Mouse (Mus musculus): ENCODE results near the gene Drg1.
A peak's percentile ranks its signal among the peaks of the same experiment; 100 is the strongest.
"Not testable (repeated sequence)": the region's sequence is repeated elsewhere in the genome, so short reads cannot be mapped to it uniquely, and the experiment has no call there.

The Drg1 gene

GRCm38 (mm10) chr11:3206783-3207182 is 59.4 kb downstream of the Drg1 start:
- DNase-seq = no peak

DNA sequence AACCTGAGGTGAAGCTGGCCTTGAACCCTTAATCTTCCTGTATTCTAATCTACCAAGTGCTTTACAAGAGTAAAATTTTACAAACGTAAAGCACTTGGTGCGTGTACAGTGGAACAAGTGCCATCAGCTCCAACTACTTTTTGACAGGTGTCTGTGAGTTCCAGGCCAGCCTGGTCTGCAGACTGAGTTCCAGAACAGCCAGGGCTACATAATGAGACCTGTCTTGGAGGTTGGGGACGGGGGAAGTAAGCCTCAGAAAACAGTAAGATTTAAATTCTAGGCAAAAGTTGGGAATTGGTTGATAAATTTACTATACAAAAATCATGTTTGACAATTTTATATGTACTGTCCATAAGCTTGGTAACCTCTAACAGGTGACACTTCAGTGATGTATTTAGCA is 61.0 kb downstream of the Drg1 start:
- no peak for DNase-seq

DNA sequence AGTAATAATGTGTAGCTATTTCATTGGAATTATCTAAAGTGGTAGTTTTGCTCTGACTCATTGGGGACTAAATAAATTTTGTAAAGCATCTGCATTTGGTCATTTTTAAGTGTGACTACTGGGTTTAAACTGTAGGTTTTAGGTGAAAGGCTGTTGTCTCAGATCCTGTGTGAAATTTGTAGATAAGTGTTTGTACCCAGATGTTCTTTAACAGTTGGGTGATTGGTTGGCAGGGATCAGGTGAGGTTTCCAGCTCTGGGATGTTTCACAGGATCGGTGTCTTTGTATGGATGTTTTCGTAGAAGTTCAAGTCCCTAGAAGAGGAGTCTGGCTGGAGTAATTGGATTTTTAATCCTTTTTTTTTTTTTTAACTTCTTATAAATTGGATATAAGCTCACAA is 62.4 kb downstream of the Drg1 start:
- no peak for DNase-seq

DNA sequence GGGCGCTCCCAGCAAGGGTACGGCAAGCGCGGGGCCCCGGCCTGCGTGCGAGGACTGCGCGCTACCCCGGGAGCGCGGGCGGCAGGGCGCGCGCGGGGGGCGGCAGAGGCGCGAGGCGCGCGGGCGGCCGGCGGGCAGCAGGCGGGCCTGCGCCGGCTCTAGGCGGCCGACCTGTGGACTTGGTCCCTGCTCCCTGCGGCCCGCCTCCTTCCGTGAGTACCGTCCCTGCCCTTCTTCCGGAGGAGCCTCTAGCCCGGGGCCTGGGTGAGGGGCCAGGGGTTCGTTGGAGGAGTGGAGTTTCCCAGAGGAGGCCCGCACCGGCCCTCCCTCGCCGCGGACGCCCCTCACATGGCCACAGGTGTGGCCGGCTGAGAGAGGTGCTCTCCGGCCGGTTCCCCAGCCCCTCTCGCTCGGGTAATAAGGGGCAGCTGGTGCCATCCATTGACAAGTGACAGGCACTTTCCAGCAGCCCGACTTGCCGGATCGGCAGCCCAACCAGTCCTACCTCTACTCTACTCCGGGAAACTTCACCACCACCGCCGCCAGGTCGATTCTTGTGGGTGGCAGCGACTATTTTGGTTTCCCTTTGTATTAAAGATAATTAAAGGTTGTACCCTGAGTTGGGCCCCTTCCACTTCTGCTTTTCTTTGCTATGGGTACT is 63.3 kb downstream of the Drg1 start:
- DNase-seq = peak; percentile 72 to 82

DNA sequence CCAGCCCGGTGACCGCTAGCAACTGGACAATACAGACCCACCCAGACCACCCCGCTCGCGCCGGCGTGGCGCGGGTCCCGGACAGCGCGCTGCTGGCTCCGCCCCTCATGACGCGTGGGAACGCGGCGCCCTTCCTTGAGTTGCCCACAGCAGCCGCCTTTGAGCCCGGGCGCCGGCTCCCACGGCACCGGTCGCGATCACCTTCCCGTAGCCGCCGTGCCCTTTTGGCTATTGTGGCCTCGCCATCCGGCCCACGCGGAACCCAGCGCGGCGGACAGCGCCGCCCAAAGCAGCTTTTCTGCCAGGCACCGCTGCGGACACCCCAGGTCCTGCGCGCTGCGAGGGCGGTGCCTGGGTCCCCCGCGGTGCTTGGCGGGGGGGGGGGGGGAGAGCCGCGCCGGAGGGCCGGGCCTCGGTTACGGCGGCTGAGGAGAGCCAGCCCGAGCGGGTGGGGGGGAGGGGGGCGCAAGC is 63.9 kb downstream of the Drg1 start, which contains the start of gene Eif4enif1:
Gene Eif4enif1, plus strand, starts transcription at position 162 of the 471 bp plus-strand sequence.
- peak; percentile 84 to 93 for DNase-seq

GRCm38 (mm10) chr11:3201326-3202230 is 64.6 kb downstream of the Drg1 start:
- DNase-seq = no peak

DNA sequence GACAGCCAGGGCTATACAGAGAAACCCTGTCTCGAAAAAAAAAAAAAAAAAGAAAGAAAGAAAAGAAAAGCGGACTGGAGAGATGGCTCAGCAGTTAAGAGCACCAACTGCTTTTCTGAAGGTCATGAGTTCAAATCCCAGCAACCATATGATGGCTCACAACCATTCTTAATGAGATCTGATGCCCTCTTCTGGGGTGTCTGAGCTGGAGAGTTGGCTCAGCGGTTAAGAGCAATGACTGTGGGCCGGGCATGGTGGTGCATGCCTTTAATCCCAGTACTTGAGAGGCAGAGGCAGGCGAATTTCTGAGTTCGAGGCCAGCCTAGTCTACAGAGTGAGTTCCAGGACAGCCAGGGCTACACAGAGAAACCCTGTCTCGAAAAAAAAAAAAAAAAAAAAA is 65.6 kb downstream of the Drg1 start:
- DNase-seq = not testable (repeated sequence)

- no peak for DNase-seq
These were observed 72.9 kb downstream of the Drg1 start, which contains the start of gene Sfi1 for GRCm38 (mm10) chr11:3193363-3193762. Gene Sfi1, minus strand, starts transcription at chr11:3193463.

GRCm38 (mm10) chr11:3182707-3183106 is 83.5 kb downstream of the Drg1 start:
- peak in 1 of 2 experiments; percentile 9 for DNase-seq

- DNase-seq = not testable (repeated sequence)
These were observed 84.2 kb downstream of the Drg1 start for GRCm38 (mm10) chr11:3181971-3182370.

DNA sequence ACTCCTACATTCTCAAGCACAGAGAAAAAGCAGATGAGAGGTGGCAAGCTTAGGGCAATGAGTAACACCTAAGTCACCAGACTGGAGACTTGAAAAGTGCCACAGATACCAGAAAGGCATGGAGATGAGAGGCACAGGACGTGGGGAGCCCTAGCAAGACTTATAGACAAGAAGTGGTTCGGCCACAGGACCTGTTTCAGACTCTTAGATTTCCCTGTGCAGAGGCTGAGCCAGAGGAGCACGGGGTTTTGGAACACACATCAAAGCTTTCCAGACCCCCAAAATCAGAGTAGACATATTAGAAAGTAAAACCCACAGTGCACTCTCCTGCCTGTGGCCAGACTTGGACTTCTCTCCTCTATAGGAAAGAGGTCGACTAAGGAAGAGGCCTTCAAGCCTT is 85.0 kb downstream of the Drg1 start:
- DNase-seq = peak; percentile 48 to 65

DNA sequence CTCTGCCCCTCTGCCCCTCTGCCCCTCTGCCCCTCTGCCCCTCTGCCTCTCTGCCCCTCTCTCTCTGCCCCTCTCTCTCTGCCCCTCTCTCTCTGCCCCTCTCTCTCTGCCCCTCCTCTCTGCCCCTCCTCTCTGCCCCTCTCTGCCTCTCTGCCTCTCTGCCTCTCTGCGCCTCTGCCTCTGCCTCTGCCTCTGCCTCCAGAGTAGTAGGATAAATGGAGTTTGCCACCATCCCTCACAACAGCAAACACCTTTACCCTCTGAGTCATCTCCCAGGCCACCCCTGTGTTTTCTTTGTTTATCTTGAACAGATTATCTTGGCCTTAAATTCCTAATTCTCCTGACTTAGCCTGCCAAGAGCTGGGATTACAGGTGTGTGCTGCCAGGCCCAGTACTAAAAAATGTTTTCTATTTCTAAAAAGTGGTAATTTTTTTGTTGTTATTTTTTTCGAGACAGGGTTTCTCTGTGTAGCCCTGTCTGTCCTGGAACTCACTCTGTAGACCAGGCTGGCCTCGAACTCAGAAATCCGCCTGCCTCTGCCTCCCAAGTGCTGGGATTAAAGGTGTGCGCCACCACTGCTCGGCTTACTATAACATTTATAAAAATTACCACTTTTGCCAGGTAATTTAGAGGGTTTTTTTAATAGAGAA is 85.6 kb downstream of the Drg1 start:
- not testable (repeated sequence) for DNase-seq

DNA sequence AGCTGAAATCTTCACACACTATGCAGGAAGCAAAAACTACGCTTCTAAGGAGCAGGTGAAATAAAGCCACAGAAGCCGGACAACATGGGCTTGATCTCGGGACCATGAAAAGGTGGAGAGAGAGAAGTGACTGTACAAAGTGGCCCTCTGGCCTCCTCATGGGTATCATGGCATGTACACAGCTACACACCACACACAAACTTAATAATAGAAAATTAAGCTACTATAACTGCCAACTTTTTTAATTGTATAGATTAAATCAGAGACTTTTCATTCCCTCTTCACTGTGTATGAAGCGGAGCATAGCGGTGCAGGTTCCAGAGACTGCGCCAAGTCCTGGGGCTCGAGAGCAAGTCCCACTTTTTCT is 86.5 kb downstream of the Drg1 start:
- DNase-seq = peak in 1 of 2 experiments; percentile 9

GRCm38 (mm10) chr11:3178968-3179725 is 87.1 kb downstream of the Drg1 start:
- DNase-seq = peak in 1 of 2 experiments; percentile 33

DNA sequence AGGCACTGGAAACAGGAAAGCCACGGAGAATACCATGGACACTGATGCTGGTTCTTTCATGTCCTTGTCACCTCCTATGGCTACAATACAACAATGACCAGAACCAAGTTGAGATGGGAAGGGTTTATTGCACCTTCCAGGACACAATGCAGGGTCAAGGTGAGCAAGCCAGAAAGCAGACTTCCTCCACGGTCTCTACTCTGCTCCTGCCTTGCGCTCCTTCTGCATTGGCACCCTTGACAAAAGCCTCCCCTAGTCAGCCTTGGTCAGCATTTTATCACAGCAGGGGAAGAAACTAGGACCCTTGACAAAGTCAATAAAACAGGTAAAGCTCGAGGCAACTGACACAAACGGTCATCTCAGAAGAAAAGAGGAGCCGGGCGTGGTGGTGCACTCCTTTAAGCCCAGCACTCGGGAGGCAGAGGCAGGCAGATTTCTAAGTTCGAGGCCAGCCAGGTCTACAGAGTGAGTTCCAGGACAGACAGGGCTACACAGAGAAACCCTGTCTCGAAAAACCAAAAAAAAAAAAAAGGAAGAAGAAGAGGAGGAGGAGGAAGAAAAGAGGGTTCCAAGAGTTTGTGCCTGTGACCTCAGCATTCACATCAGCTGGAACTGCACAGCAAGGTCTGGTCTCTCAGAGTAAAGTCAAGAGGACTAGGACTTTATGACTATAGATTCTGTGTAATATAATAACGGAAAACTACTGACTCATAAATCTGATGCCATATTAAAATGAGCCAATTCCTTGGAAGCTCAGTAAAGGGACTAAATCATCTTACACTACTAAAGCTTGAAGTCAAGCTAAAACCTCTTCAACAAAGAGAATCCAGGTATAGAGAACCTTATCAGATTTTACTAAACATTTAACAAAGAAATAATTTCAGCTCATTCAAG is 92.5 kb downstream of the Drg1 start:
- peak; percentile 51 to 54 for DNase-seq

GRCm38 (mm10) chr11:3172526-3172925 is 93.7 kb downstream of the Drg1 start:
- not testable (repeated sequence) for DNase-seq

GRCm38 (mm10) chr11:3171931-3172330 is 94.3 kb downstream of the Drg1 start:
- DNase-seq = peak in 1 of 2 experiments; percentile 32

DNA sequence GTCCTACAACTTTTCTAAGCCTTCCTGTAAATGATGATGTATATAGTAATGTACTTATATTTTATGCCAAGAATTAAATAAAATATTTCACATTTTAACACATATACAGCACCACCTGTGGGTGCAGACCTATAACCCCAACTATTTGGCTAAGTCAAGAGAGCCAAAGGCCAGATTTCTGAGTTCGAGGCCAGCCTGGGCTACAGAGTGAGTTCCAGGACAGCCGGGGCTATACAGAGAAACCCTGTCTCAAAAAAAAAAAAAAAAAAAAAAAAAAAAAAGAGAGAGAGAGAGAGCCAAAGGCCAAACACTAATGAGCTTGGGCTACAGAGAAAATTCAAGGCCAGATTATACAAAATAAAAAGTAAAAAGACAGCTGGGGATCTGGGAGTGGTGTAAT is 97.2 kb downstream of the Drg1 start:
- not testable (repeated sequence) for DNase-seq

- DNase-seq = peak; percentile 35 to 45
These were observed 98.6 kb downstream of the Drg1 start for GRCm38 (mm10) chr11:3167571-3168001.

DNA sequence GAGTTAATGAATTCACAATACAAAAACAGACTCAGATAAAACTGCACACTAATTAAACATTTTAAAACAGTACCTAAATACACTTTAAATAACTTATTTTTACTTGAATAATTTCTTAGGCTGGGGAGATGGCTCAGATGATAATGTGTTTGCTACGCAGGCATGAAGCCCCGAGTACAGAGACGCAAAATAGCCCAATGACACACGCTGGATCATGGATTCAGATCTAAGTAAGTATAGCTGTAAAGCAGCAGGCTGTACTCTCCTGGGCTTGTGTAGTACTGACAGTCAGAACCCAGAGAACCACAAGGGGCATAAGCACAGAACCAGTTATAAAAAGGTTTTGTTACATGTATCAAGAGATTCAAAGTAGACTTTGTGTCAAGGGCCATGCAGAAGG is 99.1 kb downstream of the Drg1 start:
- DNase-seq = not testable (repeated sequence)

DNA sequence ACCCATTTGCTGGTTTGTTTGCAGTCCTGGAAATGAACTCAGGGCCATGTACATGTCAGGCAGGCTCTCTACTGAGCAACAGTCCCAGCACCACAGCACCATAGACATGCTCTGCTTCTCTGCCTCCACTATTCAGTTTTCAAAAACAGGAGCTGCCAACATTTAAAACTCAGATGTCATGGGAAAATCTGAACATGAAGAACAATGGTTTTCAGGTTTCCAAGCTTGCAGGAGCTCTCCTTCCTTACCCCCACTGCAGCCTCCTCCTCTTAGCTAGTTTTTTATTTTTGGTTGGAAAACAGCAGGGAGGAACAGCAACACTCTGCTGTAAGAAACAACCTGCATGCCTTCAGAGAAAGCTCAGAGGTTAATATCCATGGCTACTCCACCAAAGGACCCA is 99.9 kb downstream of the Drg1 start:
- peak in 1 of 2 experiments; percentile 29 for DNase-seq

All from kidney, postnatal 36 days (tissue).